Mouse (Mus musculus) midbrain, embryonic 10.5 days (tissue): ENCODE data around the gene Pld2. TPM values are rescaled to one million over a fixed set of nuclear protein-coding genes. Genes with fewer than 3 reads are reported as not detected.
"Not testable (repeated sequence)": the region's sequence is repeated elsewhere in the genome, so short reads cannot be mapped to it uniquely, and the experiment has no call there.

Experiments used
- DNase-seq: peaks from one replicate; pipeline ENCODE4 v3.0.0-alpha.2; 2017; ENCODE audit warnings: low spot score
- H3K27ac ChIP-seq: fragments of 300-500 bp; sonication (generic); replicated peaks from 2 replicates; pipeline ENCODE4 v1.5.1; 2016; ENCODE audit warnings: mild to moderate bottlenecking
- H3K27me3 ChIP-seq: fragments of 300-500 bp; sonication (generic); 2 replicates; pipeline ENCODE4 v1.6.1; 2016; ENCODE audit warnings: low read depth, mild to moderate bottlenecking; ENCODE audit not compliant: poor library complexity, severe bottlenecking
- H3K36me3 ChIP-seq: fragments of 300-500 bp; sonication (generic); 2 replicates; pipeline ENCODE4 v1.6.1; 2016; ENCODE audit warnings: mild to moderate bottlenecking, moderate library complexity
- H3K4me1 ChIP-seq: fragments of 300-500 bp; sonication (generic); 2 replicates; pipeline ENCODE4 v1.6.1; 2016
- H3K4me3 ChIP-seq: fragments of 300-500 bp; sonication (generic); 2 replicates; pipeline ENCODE4 v1.5.1; 2016; ENCODE audit warnings: mild to moderate bottlenecking, moderate library complexity
- H3K9me3 ChIP-seq: fragments of 300-500 bp; sonication (generic); replicated peaks from 2 replicates; pipeline ENCODE4 v1.6.1; 2016; ENCODE audit warnings: mild to moderate bottlenecking
- WGBS: fragments of 180-500 bp; shearing (Covaris S2); methylation state at CpG from one replicate; pipeline ENCODE4 v1.1.7; 2016; 5-methylcytosine and 5-hydroxymethylcytosine counted together
- polyA plus RNA-seq: library from polyadenylated mRNA; unstranded; fragments of >200 nt; fragmentation: Nextera tagmentation; extraction: Ambion mirVana; gene quantifications from 2 replicates; pipeline ENCODE4 v1.2.1, GENCODE M21; 2016

Pld2 gene
- polyA plus RNA-seq, 1 experiment from 2014 or later = 3.5 TPM

DNA sequence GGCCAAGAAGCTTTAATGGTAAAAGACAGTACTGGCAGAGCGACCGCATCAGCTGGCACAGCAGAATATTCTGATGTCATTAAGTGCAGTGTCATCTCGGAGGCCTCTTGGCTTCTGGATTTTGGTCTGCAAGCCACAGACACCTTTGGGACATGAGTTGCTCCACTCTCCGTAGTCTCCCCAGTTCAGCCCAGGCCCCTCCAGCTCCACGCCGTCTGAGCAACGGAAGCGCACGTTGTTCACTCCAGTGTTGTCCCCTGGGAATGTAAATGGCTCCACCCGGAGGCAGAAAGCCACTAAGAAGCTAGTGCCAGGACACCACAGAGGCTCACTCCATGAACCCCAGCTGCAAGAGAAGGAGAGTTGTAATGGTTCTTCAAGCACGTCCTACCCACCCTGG is 26.3 kb upstream of the Pld2 start:
- WGBS = 58% methylated on average over 11 of the region's 11 CpGs
- H3K36me3 ChIP-seq = no peaks in the 10 kb centered on the region
- H3K27ac ChIP-seq = no peak overlapping the region
- H3K9me3 ChIP-seq = no peaks in the 10 kb centered on the region
- H3K4me1 ChIP-seq = peaks cover 19% of the 10 kb centered on the region
- peaks cover 21% of the 10 kb centered on the region for H3K27me3 ChIP-seq
- H3K4me3 ChIP-seq = no peak overlapping the region
- DNase-seq = no peak

DNA sequence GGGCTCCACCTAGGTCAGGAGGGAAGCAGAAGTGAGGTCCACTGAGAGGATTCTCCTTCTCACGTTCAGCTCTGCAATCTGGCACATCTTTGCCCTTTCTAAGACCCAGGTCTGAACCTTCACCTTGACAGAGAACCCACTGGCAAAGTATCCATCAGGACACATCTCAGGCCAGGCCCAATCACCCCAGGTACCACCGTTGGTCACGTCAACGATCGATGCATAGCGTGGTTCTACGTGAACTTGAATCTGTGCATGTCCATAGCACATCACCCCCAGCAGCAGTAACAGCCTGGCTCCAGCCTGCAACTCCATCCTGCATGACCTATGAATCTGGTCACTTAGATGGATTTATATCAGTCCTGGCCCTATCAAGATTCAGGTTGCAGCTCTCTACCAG is 25.6 kb upstream of the Pld2 start, which contains the start of gene Vmo1:
Gene Vmo1, minus strand, starts transcription at position 329 of the 400 bp plus-strand sequence.
- peaks cover 24% of the 10 kb centered on the region for H3K27me3 ChIP-seq
- no peak for DNase-seq
- 93% methylated on average over 7 of the region's 7 CpGs for WGBS
- no peaks in the 10 kb centered on the region for H3K36me3 ChIP-seq
- no peak within 1 kb of the TSS for H3K27ac ChIP-seq
- no peak within 1 kb of the TSS for H3K4me3 ChIP-seq
- H3K9me3 ChIP-seq = no peaks in the 10 kb centered on the region
- peaks cover 19% of the 10 kb centered on the region for H3K4me1 ChIP-seq

DNA sequence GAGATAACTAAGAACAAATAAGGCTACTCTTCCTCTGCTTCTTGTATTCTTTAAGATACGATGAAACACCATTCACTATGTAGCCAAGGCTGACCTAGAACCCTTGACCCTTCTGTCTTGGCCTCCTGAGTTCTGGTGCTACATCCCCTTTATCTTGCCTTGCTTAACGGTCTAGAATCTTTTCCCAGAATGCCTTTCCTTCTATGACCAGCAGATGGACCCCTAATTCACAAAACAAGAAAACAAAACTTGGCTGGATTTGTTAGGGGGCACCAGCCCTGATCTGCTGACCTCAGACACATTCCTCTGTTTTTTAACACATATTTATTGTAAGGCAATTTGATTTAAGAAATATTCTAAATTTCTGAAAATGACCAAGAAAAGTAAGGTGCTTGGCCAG is 23.5 kb upstream of the Pld2 start:
- Histone ChIP-seq H3K27ac (no peak overlapping the region), H3K27me3 (peaks cover 25% of the 10 kb centered on the region), H3K9me3 (no peaks in the 10 kb centered on the region), H3K4me1 (peaks cover 24% of the 10 kb centered on the region), H3K4me3 (no peak overlapping the region), H3K36me3 (no peaks in the 10 kb centered on the region)
- WGBS = 35% methylated on average over 2 of the region's 2 CpGs
- no peak for DNase-seq

DNA sequence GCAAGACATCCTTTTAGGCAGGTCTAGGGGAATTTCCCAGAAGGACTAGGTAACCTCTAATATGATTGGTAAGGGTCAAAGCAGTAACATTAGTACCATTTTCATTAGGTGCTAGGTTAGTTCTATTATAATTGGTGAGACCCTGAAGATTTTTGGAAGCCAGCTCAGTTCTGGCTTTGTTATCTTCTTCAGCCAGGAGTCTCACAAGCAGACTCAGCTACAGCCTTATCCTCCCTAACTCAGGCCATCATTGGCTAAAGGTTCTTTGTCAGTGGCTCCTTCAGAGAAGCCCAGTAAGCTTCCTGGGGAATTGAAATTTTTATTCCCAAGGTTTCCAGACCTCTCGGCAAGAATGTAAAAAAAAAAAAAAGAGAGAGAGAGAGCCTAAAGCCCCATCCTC is 21.4 kb upstream of the Pld2 start:
- 61% methylated on average over 1 of the region's 1 CpGs for WGBS
- H3K9me3 ChIP-seq = no peaks in the 10 kb centered on the region
- H3K4me3 ChIP-seq = no peak overlapping the region
- no peaks in the 10 kb centered on the region for H3K36me3 ChIP-seq
- no peak for DNase-seq
- H3K27me3 ChIP-seq = peaks cover 25% of the 10 kb centered on the region
- no peak overlapping the region for H3K27ac ChIP-seq
- peaks cover 18% of the 10 kb centered on the region for H3K4me1 ChIP-seq

DNA sequence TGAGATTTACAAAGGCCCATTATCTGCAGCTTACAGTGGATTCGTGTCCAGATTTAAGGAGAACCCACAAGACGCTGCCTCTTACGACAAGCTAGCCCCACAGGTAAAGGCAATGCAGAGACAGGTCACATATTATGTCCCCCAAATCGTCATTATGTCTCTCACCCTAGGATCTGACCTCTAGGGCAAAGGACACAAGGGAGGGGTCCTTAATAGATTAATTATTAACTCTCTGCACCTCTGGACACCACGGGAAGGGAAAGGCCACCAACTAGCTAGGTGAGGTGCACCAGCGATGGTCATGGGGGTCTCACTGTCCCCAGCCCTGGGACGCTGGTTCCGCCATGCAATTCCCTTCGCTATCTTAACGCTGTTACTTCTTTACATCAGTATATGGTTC is 20.9 kb upstream of the Pld2 start, which contains the start of gene Gltpd2:
Gene Gltpd2, plus strand, starts transcription at position 274 of the 400 bp plus-strand sequence.
- Histone ChIP-seq H3K9me3 (no peaks in the 10 kb centered on the region), H3K4me3 (peak within 1 kb of the TSS; percentile 50), H3K36me3 (no peaks in the 10 kb centered on the region), H3K27me3 (peaks cover 25% of the 10 kb centered on the region), H3K4me1 (peaks cover 13% of the 10 kb centered on the region), H3K27ac (peak within 1 kb of the TSS; percentile 85)
- DNase-seq = no peak
- 86% methylated on average over 10 of the region's 10 CpGs for WGBS

DNA sequence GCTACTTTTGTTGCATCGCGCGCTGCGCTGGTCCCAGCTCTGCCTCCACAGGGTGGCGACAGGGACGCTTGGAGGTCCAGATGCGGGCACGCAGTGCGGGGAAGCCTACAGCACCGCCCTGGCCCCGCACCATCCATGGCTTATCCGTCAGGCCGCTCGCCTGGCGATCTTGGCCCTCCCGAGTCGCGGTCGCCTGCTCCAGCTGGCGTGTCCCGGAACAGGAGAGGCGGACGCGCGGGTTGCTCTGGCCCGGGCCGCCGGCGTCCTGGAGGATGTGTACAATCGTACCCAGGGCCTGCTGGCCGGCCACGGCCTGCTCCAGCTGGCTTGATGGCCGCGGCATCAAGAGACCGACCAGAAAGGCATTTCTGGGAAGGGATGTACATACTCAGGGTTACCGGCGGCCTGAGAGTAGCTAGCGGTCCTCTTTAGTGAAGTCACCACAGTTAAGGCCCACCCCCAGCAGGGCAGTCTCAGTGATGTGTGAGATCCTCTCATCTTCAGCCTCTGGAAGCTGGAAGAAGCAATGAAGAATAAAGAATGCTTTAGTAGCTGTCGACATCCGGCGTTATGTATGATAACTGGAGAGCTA is 19.6 kb upstream of the Pld2 start:
- peak overlapping the region; percentile 85 for H3K27ac ChIP-seq
- 13% methylated on average over 41 of the region's 41 CpGs for WGBS
- peak; percentile 70 for DNase-seq
- H3K4me1 ChIP-seq = peaks cover 17% of the 10 kb centered on the region
- peak overlapping the region; percentile 50 for H3K4me3 ChIP-seq
- H3K27me3 ChIP-seq = peaks cover 25% of the 10 kb centered on the region
- no peaks in the 10 kb centered on the region for H3K9me3 ChIP-seq
- H3K36me3 ChIP-seq = no peaks in the 10 kb centered on the region

DNA sequence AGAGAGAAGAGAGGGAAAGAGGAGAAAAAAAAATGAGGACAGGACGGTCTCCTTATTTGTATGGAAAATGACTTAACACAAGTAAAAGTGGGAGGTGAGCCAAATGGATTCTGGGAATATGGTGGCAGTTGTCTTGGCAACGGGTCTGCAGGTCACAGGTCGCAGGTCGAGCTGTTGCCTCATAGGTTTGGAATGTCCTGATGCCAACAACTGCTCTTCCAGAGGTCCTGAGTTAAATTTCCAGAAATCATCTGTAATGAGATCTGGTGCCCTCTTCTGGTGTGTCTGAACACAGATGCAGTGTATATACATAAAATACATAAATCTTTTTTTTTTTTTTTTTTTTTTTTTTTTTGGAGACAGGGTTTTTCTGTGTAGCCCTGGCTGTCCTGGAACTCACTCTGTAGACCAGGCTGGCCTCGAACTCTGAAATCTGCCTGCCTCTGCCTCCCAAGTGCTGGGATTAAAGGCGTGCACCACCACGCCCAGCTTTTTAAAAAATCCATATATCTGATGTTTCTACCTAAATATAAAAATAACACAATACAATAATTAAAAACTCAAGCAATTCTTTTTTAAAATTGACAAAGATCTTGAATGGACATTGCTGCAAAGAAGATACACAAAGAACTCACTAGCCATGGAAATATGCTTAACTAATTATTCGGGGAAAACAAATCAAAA is 16.4 kb upstream of the Pld2 start:
- not testable (repeated sequence) for H3K27ac ChIP-seq, H3K9me3 ChIP-seq, H3K4me3 ChIP-seq
- 89% methylated on average over 8 of the region's 8 CpGs for WGBS
- Histone ChIP-seq H3K36me3 (peaks cover 25% of the 10 kb centered on the region), H3K27me3 (peaks cover 24% of the 10 kb centered on the region), H3K4me1 (peaks cover 26% of the 10 kb centered on the region)
- peak; percentile 30 for DNase-seq

DNA sequence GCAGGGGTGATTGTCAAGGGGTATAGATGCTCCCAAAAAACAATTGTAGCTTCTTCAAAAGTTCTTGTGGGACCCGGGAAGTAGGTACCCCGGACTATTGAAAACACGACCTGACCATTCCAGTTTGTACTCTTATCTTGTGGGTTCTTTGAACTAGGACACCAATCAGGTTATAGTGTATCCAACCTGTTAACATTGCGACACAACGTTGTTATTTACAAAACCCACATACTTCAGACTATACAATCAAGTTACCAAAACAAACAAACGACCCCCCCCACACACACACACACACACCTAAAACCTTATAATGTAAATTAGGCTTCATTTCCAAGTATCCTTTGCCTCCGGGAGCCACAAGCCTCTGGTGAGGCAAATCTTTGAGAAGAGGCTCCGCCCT is 15.1 kb upstream of the Pld2 start:
- peaks cover 36% of the 10 kb centered on the region for H3K36me3 ChIP-seq
- H3K9me3 ChIP-seq = no peaks in the 10 kb centered on the region
- peak overlapping the region; percentile 72 for H3K27ac ChIP-seq
- H3K27me3 ChIP-seq = peaks cover 10% of the 10 kb centered on the region; the same call in 1 of the 2 replicates
- WGBS = 7% methylated on average over 8 of the region's 8 CpGs
- H3K4me1 ChIP-seq = peaks cover 23% of the 10 kb centered on the region
- no peak for DNase-seq
- H3K4me3 ChIP-seq = peak overlapping the region; percentile 80

DNA sequence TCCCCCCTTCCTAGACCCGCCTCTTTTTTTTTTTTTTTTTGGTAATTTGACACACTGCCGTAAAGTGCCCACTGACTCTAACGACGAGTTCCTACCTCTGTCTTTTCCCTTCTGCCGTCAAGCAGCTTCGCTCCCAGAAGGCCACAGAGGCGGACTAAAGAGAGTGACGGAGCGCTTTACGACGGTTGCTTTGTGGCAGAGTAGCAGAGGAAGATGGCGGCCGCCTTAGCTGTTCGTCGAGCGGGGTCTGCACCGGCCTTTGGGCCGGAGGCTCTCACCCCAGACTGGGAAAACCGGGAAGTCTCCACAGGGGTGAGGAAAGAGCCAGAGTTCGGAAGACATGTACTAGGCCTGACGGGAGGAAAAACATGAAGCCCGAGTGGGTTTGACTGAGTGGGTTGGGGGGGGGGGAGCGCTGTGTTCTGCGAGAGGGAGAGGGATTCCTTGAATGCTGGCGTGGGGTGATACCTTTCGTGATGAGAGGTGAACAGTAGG is 14.6 kb upstream of the Pld2 start, which contains the start of gene Psmb6:
Gene Psmb6, plus strand, starts transcription at position 184 of the 495 bp plus-strand sequence.
- peak within 1 kb of the TSS; percentile 80 for H3K4me3 ChIP-seq
- under 1% methylated on average over 25 of the region's 26 CpGs for WGBS
- peaks cover 18% of the 10 kb centered on the region for H3K4me1 ChIP-seq
- H3K36me3 ChIP-seq = peaks cover 36% of the 10 kb centered on the region
- no peaks in the 10 kb centered on the region for H3K9me3 ChIP-seq
- H3K27ac ChIP-seq = peak within 1 kb of the TSS; percentile 88
- peaks cover 6% of the 10 kb centered on the region; the same call in 1 of the 2 replicates for H3K27me3 ChIP-seq
- peak; percentile 91 for DNase-seq

DNA sequence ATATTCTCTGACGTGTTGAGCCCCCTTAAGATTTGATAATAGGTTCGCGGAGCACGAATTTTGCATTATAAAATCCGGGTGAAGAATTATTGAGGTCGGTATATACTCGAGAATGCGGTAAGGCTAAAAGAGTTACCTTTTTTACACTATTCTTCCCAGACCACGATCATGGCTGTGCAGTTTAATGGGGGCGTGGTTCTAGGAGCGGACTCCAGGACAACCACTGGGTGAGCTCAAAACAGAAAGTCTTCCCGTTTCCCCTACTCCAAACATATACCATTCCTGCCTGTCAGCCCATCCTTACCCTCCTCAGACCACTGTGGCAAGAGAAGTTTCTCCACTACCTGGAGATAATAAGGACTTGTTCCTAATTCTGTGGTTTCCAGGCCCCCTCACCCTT is 14.1 kb upstream of the Pld2 start:
- WGBS = 3% methylated on average over 12 of the region's 12 CpGs
- no peaks in the 10 kb centered on the region for H3K9me3 ChIP-seq

DNA sequence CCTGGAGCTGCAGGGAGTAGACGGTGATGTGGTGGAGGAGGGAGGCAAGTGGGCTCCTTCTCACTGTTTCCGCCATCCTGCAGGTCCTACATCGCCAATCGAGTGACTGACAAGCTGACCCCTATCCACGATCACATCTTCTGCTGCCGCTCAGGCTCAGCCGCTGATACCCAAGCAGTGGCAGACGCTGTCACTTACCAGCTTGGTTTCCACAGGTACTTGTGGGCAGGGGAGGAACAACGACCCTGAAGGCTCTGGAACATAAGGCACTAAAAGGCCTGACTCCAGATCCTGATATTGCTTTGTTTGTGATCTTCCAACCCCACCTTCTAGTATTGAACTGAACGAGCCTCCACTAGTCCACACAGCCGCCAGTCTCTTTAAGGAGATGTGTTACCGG is 13.7 kb upstream of the Pld2 start:
- DNase-seq = no peak
- Histone ChIP-seq H3K27me3 (no peaks in the 10 kb centered on the region), H3K9me3 (no peaks in the 10 kb centered on the region), H3K36me3 (peaks cover 36% of the 10 kb centered on the region), H3K4me1 (peaks cover 13% of the 10 kb centered on the region), H3K4me3 (peak overlapping the region; percentile 80), H3K27ac (0 out of 2 replicates have a peak overlapping the region, but pooled peaks have one; percentile 88)
- 93% methylated on average over 12 of the region's 12 CpGs for WGBS

More for the DNA sequence above, 14.1 kb upstream of the Pld2 start:
- H3K27me3 ChIP-seq = peaks cover 2% of the 10 kb centered on the region; the same call in 1 of the 2 replicates
- H3K36me3 ChIP-seq = peaks cover 36% of the 10 kb centered on the region
- no peak for DNase-seq
- peak overlapping the region; percentile 88 for H3K27ac ChIP-seq
- peak overlapping the region; percentile 80 for H3K4me3 ChIP-seq
- H3K4me1 ChIP-seq = peaks cover 13% of the 10 kb centered on the region

DNA sequence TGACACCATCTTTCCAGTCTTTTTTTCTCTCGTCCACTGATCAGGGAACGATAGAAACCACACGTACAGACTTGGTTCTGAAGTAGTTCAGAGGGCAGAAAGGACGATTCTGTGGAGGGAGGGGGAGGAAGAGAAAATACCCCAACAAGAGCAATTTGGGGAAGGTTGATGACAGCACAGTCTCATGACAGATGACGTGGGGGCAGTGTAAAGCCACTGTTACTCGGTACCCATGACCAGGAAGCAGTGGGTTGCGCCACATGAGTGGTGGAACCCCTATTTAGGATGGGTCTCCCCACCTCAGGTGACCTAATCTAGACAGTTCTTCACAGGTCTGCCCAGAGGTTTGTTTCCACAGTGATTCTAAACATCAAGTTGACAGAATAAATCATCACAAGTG is 11.3 kb upstream of the Pld2 start:
- H3K4me3 ChIP-seq = no peak overlapping the region
- DNase-seq = no peak
- H3K4me1 ChIP-seq = peaks cover 13% of the 10 kb centered on the region
- H3K9me3 ChIP-seq = no peaks in the 10 kb centered on the region
- no peaks in the 10 kb centered on the region for H3K27me3 ChIP-seq
- peaks cover 36% of the 10 kb centered on the region for H3K36me3 ChIP-seq
- WGBS = 89% methylated on average over 7 of the region's 7 CpGs
- H3K27ac ChIP-seq = no peak overlapping the region

DNA sequence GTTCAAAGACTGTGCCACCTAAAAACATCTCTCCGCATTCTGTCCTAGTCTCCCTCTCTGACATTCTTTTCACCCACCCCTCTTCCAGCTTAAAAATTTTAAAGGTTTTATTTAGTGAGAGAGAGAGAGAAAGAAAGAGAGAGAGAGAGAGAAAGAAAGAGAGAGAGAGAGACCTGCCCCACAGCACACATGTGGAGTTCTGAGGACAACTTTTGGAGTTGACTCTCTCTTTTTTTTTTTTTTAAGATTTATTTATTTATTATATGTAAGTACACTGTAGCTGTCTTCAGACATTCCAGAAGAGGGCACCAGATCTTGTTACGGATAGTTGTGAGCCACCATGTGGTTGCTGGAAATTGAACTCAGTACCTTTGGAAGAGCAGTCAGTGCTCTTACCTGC is 8.8 kb upstream of the Pld2 start:
- H3K27ac ChIP-seq, H3K4me3 ChIP-seq, DNase-seq, H3K9me3 ChIP-seq, H3K4me1 ChIP-seq, H3K27me3 ChIP-seq: not testable (repeated sequence)
- 78% methylated on average over 2 of the region's 2 CpGs for WGBS
- H3K36me3 ChIP-seq = peaks cover 34% of the 10 kb centered on the region
